Mouse (Mus musculus) CD4-positive, CD25-positive, alpha-beta regulatory T cell, adult 4 months (primary cell): ENCODE results near the gene 4931406P16Rik. TPM values are rescaled to one million over a fixed set of nuclear protein-coding genes. Genes with fewer than 3 reads are reported as not detected.

Source experiments
- ATAC-seq: one replicate; pipeline ENCODE4 v1.8.0; 2017
- polyA plus RNA-seq, 2 experiments: library from polyadenylated mRNA; unstranded; fragments of 100-300 nt; shearing (Covaris generic); gene quantifications; one replicate each; pipeline ENCODE4 v1.2.1; 2017

Gene 4931406P16Rik
- polyA plus RNA-seq, 2 experiments from 2014 or later, result 22.7 to 30.8 TPM

- no peak for ATAC-seq
Measured at GRCm38 (mm10) chr7:34242176-34242575, 71.2 kb downstream of the 4931406P16Rik start.

- ATAC-seq, result no peak
Measured at GRCm38 (mm10) chr7:34238086-34238485, 75.3 kb downstream of the 4931406P16Rik start.

- ATAC-seq, result no peak
Measured at GRCm38 (mm10) chr7:34235602-34236001, 77.7 kb downstream of the 4931406P16Rik start.

- no peak for ATAC-seq
Measured at GRCm38 (mm10) chr7:34234610-34235561, 78.5 kb downstream of the 4931406P16Rik start.

GRCm38 (mm10) chr7:34233909-34234609 lies 79.3 kb downstream of the 4931406P16Rik start:
- peak; percentile 83 for ATAC-seq

- ATAC-seq, result no peak
Measured at GRCm38 (mm10) chr7:34232785-34233725, 80.3 kb downstream of the 4931406P16Rik start.

GRCm38 (mm10) chr7:34230116-34230515 lies 83.2 kb downstream of the 4931406P16Rik start, which contains the start of gene Gpi1:
Gene Gpi1 (minus strand): TSS chr7:34230336.
- peak; percentile 57 for ATAC-seq

- ATAC-seq, result no peak
Measured at GRCm38 (mm10) chr7:34229691-34230111, 83.7 kb downstream of the 4931406P16Rik start.

- no peak for ATAC-seq
Measured at GRCm38 (mm10) chr7:34229153-34229552, 84.2 kb downstream of the 4931406P16Rik start.

- ATAC-seq, result no peak
Measured at GRCm38 (mm10) chr7:34228641-34229040, 84.7 kb downstream of the 4931406P16Rik start.

- no peak for ATAC-seq
Measured at GRCm38 (mm10) chr7:34226846-34227245, 86.5 kb downstream of the 4931406P16Rik start.

- no peak for ATAC-seq
Measured at GRCm38 (mm10) chr7:34226086-34226485, 87.3 kb downstream of the 4931406P16Rik start.

GRCm38 (mm10) chr7:34224308-34224707 lies 89.0 kb downstream of the 4931406P16Rik start:
- no peak for ATAC-seq

GRCm38 (mm10) chr7:34222340-34222739 lies 91.0 kb downstream of the 4931406P16Rik start:
- no peak for ATAC-seq

GRCm38 (mm10) chr7:34221594-34222250 lies 91.6 kb downstream of the 4931406P16Rik start:
- no peak for ATAC-seq

GRCm38 (mm10) chr7:34218496-34218895 lies 94.9 kb downstream of the 4931406P16Rik start:
- no peak for ATAC-seq

- ATAC-seq, result no peak
Measured at GRCm38 (mm10) chr7:34216474-34216873, 96.9 kb downstream of the 4931406P16Rik start.

- ATAC-seq, result no peak
Measured at GRCm38 (mm10) chr7:34215481-34215880, 97.9 kb downstream of the 4931406P16Rik start.

- ATAC-seq, result no peak
Measured at GRCm38 (mm10) chr7:34214644-34215043, 98.7 kb downstream of the 4931406P16Rik start.

- no peak for ATAC-seq
Measured at GRCm38 (mm10) chr7:34213281-34213680, 100.1 kb downstream of the 4931406P16Rik start.

GRCm38 (mm10) chr7:34208027-34208745 lies 105.2 kb downstream of the 4931406P16Rik start:
- ATAC-seq, result no peak
